Mouse (Mus musculus) kidney, adult 2 months (tissue): ENCODE measurements around the gene Sf3a1.

Experiments
- CTCF ChIP-seq: fragments of 200-500 bp; conservative IDR thresholded peaks from 2 replicates; pipeline ENCODE4 v1.5.1; 2011; ENCODE audit warnings: low read depth, mild to moderate bottlenecking, control low read depth, low read length, moderate library complexity, mixed read lengths; ENCODE audit not compliant: insufficient read depth, insufficient read length
- POLR2A ChIP-seq: fragments of 200-500 bp; IDR thresholded peaks from one replicate; pipeline ENCODE4 v1.6.1; 2011; ENCODE audit warnings: low read depth, low read length, control low read depth

GRCm38 (mm10) chr11:4205951-4206350 is 45.8 kb downstream of the Sf3a1 start:
- TF ChIP-seq CTCF, result no peak
- no peak for TF ChIP-seq POLR2A
